Mouse (Mus musculus) cerebellum, adult 2 months (tissue): ENCODE measurements around the gene Cdkn1c. TPM values are rescaled to one million over a fixed set of nuclear protein-coding genes. Genes with fewer than 3 reads are reported as not detected.

Experiments used
- DNase-seq, 2 experiments: peaks; one replicate each; pipeline ENCODE4 v3.0.0; 2021
- H3K27ac ChIP-seq: fragments of 200-500 bp; 2 replicates; pipeline ENCODE4 v1.5.1; 2012; ENCODE audit warnings: low read length, control low read depth, inconsistent platforms; ENCODE audit not compliant: insufficient read depth
- H3K27me3 ChIP-seq: fragments of 200-500 bp; 2 replicates; pipeline ENCODE4 v1.6.1; 2012; ENCODE audit warnings: inconsistent platforms, mild to moderate bottlenecking, low read length, moderate library complexity; ENCODE audit not compliant: control insufficient read depth, insufficient read depth
- H3K4me1 ChIP-seq: fragments of 200-500 bp; 2 replicates; pipeline ENCODE4 v1.6.1; 2011; ENCODE audit warnings: low read length; ENCODE audit not compliant: control insufficient read depth, insufficient read depth
- H3K4me3 ChIP-seq: fragments of 200-500 bp; replicated peaks from 2 replicates; pipeline ENCODE3; 2011; ENCODE audit warnings: mild to moderate bottlenecking, low read depth, low read length, control low read depth; ENCODE audit not compliant: insufficient read depth
- CTCF ChIP-seq: fragments of 200-500 bp; IDR thresholded peaks from 2 replicates; pipeline ENCODE4 v1.5.1; 2011; ENCODE audit warnings: low read depth, mild to moderate bottlenecking, control low read depth, low read length, moderate library complexity, borderline replicate concordance; ENCODE audit not compliant: insufficient read depth
- POLR2A ChIP-seq: fragments of 200-500 bp; IDR thresholded peaks from 2 replicates; pipeline ENCODE4 v1.6.1; 2011; ENCODE audit warnings: low read length, control low read depth, borderline replicate concordance; ENCODE audit not compliant: insufficient read depth
- WGBS: fragments of 180-500 bp; shearing (Covaris S2); methylation state at CpG from one replicate; pipeline ENCODE4 v1.1.7; 2018; 5-methylcytosine and 5-hydroxymethylcytosine counted together
- polyA plus RNA-seq: library from polyadenylated mRNA; depleted of rRNA; stranded (reverse); fragments of >200 nt; gene quantifications from 2 replicates; pipeline ENCODE4 v1.2.3, GENCODE M21; 2012; rRNA removed

Cdkn1c gene
- 8.2 and 12.4 TPM in 2 replicates for polyA plus RNA-seq

- no peak for TF ChIP-seq POLR2A
- TF ChIP-seq CTCF = no peak
- H3K4me3 ChIP-seq = no peak within 1 kb of the TSS
- no peak within 1 kb of the TSS for H3K27ac ChIP-seq
- 32% methylated on average over 48 of the region's 48 CpGs for WGBS
- peaks cover 10% of the 10 kb centered on the region; the same call in 1 of the 2 replicates for H3K27me3 ChIP-seq
- peak in 1 of 2 experiments; percentile 44 for DNase-seq
- no peaks in the 10 kb centered on the region for H3K4me1 ChIP-seq
These were observed at the start of gene Cdkn1c for GRCm38 (mm10) chr7:143460874-143461273. Cdkn1c (minus strand) TSS chr7:143461050.

- Histone ChIP-seq H3K4me1 (no peaks in the 10 kb centered on the region), H3K4me3 (no peak overlapping the region), H3K27me3 (no peaks in the 10 kb centered on the region), H3K27ac (no peak overlapping the region)
- TF ChIP-seq POLR2A (no peak), CTCF (no peak)
- DNase-seq = no peak
- 88% methylated on average over 1 of the region's 1 CpGs for WGBS
These were observed 48.7 kb upstream of the Cdkn1c start for GRCm38 (mm10) chr7:143509566-143509965.

GRCm38 (mm10) chr7:143506675-143507074 lies 45.8 kb upstream of the Cdkn1c start:
- no peaks in the 10 kb centered on the region for H3K4me1 ChIP-seq
- TF ChIP-seq CTCF (peak; percentile 44; the same call in 1 of the 2 replicates), POLR2A (no peak)
- whole genome bisulfite sequencing = 37% methylated on average over 7 of the region's 7 CpGs
- H3K27ac ChIP-seq = no peak overlapping the region
- H3K27me3 ChIP-seq = peaks cover 5% of the 10 kb centered on the region; the same call in 1 of the 2 replicates
- DNase-seq = peak; percentile 15 to 24
- H3K4me3 ChIP-seq = no peak overlapping the region

GRCm38 (mm10) chr7:143506271-143506670 lies 45.4 kb upstream of the Cdkn1c start:
- Histone ChIP-seq H3K27ac (no peak overlapping the region), H3K27me3 (peaks cover 5% of the 10 kb centered on the region; the same call in 1 of the 2 replicates), H3K4me1 (no peaks in the 10 kb centered on the region), H3K4me3 (no peak overlapping the region)
- 73% methylated on average over 7 of the region's 7 CpGs for WGBS
- DNase-seq = no peak
- TF ChIP-seq POLR2A (no peak), CTCF (no peak)

GRCm38 (mm10) chr7:143505823-143506222 lies 45.0 kb upstream of the Cdkn1c start:
- Histone ChIP-seq H3K4me1 (no peaks in the 10 kb centered on the region), H3K27ac (no peak overlapping the region), H3K4me3 (no peak overlapping the region), H3K27me3 (peaks cover 5% of the 10 kb centered on the region; the same call in 1 of the 2 replicates)
- DNase-seq = peak; percentile 32 to 47
- WGBS = 32% methylated on average over 11 of the region's 11 CpGs
- TF ChIP-seq POLR2A (no peak), CTCF (peak; percentile 43; the same call in 1 of the 2 replicates)

GRCm38 (mm10) chr7:143505411-143505810 lies 44.6 kb upstream of the Cdkn1c start:
- H3K27ac ChIP-seq = no peak overlapping the region
- no peak for TF ChIP-seq POLR2A
- TF ChIP-seq CTCF = no peak
- peaks cover 5% of the 10 kb centered on the region; the same call in 1 of the 2 replicates for H3K27me3 ChIP-seq
- no peak overlapping the region for H3K4me3 ChIP-seq
- WGBS = 89% methylated on average over 2 of the region's 2 CpGs
- no peak for DNase-seq
- no peaks in the 10 kb centered on the region for H3K4me1 ChIP-seq

- no peaks in the 10 kb centered on the region for H3K4me1 ChIP-seq
- no peak for TF ChIP-seq CTCF
- no peak for TF ChIP-seq POLR2A
- WGBS = 91% methylated on average over 6 of the region's 6 CpGs
- no peak overlapping the region for H3K4me3 ChIP-seq
- H3K27ac ChIP-seq = no peak overlapping the region
- DNase-seq = no peak
- peaks cover 6% of the 10 kb centered on the region; the same call in 1 of the 2 replicates for H3K27me3 ChIP-seq
These were observed 43.1 kb upstream of the Cdkn1c start for GRCm38 (mm10) chr7:143503926-143504325.

- H3K4me1 ChIP-seq = no peaks in the 10 kb centered on the region
- H3K4me3 ChIP-seq = peak within 1 kb of the TSS; percentile 20
- DNase-seq = no peak
- no peak within 1 kb of the TSS for H3K27ac ChIP-seq
- TF ChIP-seq CTCF (no peak), POLR2A (no peak)
- H3K27me3 ChIP-seq = peaks cover 6% of the 10 kb centered on the region; the same call in 1 of the 2 replicates
- WGBS = 3% methylated on average over 51 of the region's 51 CpGs
These were observed 41.8 kb upstream of the Cdkn1c start, which contains the start of gene Phlda2 for GRCm38 (mm10) chr7:143502418-143503200. Phlda2 (minus strand) TSS chr7:143503150.
